Mouse (Mus musculus) MEL (cell line): ENCODE results near the gene Ahcyl2. TPM values are rescaled to one million over a fixed set of nuclear protein-coding genes. Genes with fewer than 3 reads are reported as not detected.

Experiments used
- DNase-seq: peaks from one replicate; pipeline ENCODE4 v3.0.0; 2011; ENCODE audit warnings: low read depth, low spot score
- H3K27ac ChIP-seq: 2 replicates; pipeline ENCODE4 v1.5.1; 2012; ENCODE audit warnings: low read depth, mild to moderate bottlenecking, control low read depth, low read length, moderate library complexity; ENCODE audit not compliant: control insufficient read depth
- H3K27me3 ChIP-seq, 2 experiments: fragments of 150-350 bp in 1 of 2; sonication (generic) in 1 of 2; 2 replicates each; pipeline ENCODE4 v1.6.1; 2012; ENCODE audit warnings: low read length in 2 of 2, mild to moderate bottlenecking in 2 of 2, improper control_type of control experiment in 1 of 2, moderate library complexity in 1 of 2; ENCODE audit not compliant: insufficient read depth in 2 of 2, control insufficient read depth in 1 of 2
- H3K36me3 ChIP-seq, 2 experiments: 2 replicates each; pipeline ENCODE4 v1.6.1; 2012 to 2014; ENCODE audit warnings: low read length in 2 of 2, improper control_type of control experiment in 1 of 2, inconsistent platforms in 1 of 2, mild to moderate bottlenecking in 1 of 2; ENCODE audit not compliant: insufficient read depth in 2 of 2, control insufficient read depth in 1 of 2
- H3K4me1 ChIP-seq, 2 experiments: fragments of 150-350 bp in 1 of 2; sonication (generic) in 1 of 2; 2 replicates each; pipeline ENCODE4 v1.6.1; 2012; ENCODE audit warnings: low read length in 2 of 2, improper control_type of control experiment in 1 of 2, mild to moderate bottlenecking in 1 of 2; ENCODE audit not compliant: insufficient read depth in 2 of 2, control insufficient read depth in 1 of 2
- H3K4me3 ChIP-seq, 2 experiments: fragments of 150-350 bp in 1 of 2; sonication (generic) in 1 of 2; 2 replicates each; pipeline ENCODE4 v1.5.1; 2012; ENCODE audit warnings: low read depth in 2 of 2, low read length in 2 of 2, mild to moderate bottlenecking in 2 of 2, moderate library complexity in 2 of 2, control low read depth in 1 of 2, improper control_type of control experiment in 1 of 2; ENCODE audit not compliant: control insufficient read depth in 1 of 2, insufficient read depth in 1 of 2
- H3K79me2 ChIP-seq: 2 replicates; pipeline ENCODE4 v1.6.1; 2012; ENCODE audit warnings: mild to moderate bottlenecking, low read length, moderate library complexity; ENCODE audit not compliant: control insufficient read depth, poor library complexity, insufficient read depth
- H3K9ac ChIP-seq: 2 replicates; pipeline ENCODE4 v1.6.1; 2012; ENCODE audit warnings: low read depth, mild to moderate bottlenecking, control low read depth, low read length, moderate library complexity; ENCODE audit not compliant: control insufficient read depth, poor library complexity, severe bottlenecking
- H3K9me3 ChIP-seq: fragments of 150-350 bp; sonication (generic); replicated peaks from 2 replicates; pipeline ENCODE4 v1.6.1; 2012; ENCODE audit warnings: mild to moderate bottlenecking, low read length, improper control_type of control experiment, moderate library complexity; ENCODE audit not compliant: insufficient read depth
- BHLHE40 ChIP-seq: IDR thresholded peaks from 2 replicates; pipeline ENCODE4 v1.6.1; 2012; ENCODE audit warnings: low read depth, mild to moderate bottlenecking, inconsistent platforms, low read length, improper control_type of control experiment, borderline replicate concordance
- CHD2 ChIP-seq: IDR thresholded peaks from 2 replicates; pipeline ENCODE4 v1.6.1; 2011; ENCODE audit warnings: low read length, improper control_type of control experiment
- ETS1 ChIP-seq: IDR thresholded peaks from 2 replicates; pipeline ENCODE4 v1.6.1; 2012; ENCODE audit warnings: low read depth, mild to moderate bottlenecking, inconsistent platforms, low read length, improper control_type of control experiment, moderate library complexity
- GABPA ChIP-seq: IDR thresholded peaks from 2 replicates; pipeline ENCODE4 v1.6.1; 2012; ENCODE audit warnings: low read depth, mild to moderate bottlenecking, inconsistent platforms, low read length, improper control_type of control experiment, moderate library complexity
- GATA1 ChIP-seq: IDR thresholded peaks from 2 replicates; pipeline ENCODE4 v1.6.1; 2011; ENCODE audit warnings: low read depth, low read length, improper control_type of control experiment
- MAFK ChIP-seq: IDR thresholded peaks from 2 replicates; pipeline ENCODE4 v1.6.1; 2011; ENCODE audit warnings: low read depth, mild to moderate bottlenecking, low read length, improper control_type of control experiment, borderline replicate concordance
- MAX ChIP-seq: IDR thresholded peaks from 2 replicates; pipeline ENCODE4 v1.6.1; 2011; ENCODE audit warnings: low read length, improper control_type of control experiment
- MAZ ChIP-seq: IDR thresholded peaks from 2 replicates; pipeline ENCODE4 v1.6.1; 2012; ENCODE audit warnings: low read depth, mild to moderate bottlenecking, inconsistent platforms, low read length, improper control_type of control experiment
- MXI1 ChIP-seq: IDR thresholded peaks from 2 replicates; pipeline ENCODE4 v1.6.1; 2011; ENCODE audit warnings: mild to moderate bottlenecking, low read depth, low read length, improper control_type of control experiment
- MYC ChIP-seq: IDR thresholded peaks from 2 replicates; pipeline ENCODE4 v1.6.1; 2011; ENCODE audit warnings: low read depth, mild to moderate bottlenecking, low read length, improper control_type of control experiment, moderate library complexity
- NELFE ChIP-seq: IDR thresholded peaks from 2 replicates; pipeline ENCODE4 v1.6.1; 2011; ENCODE audit warnings: low read depth, low read length, improper control_type of control experiment
- NRF1 ChIP-seq: IDR thresholded peaks from 2 replicates; pipeline ENCODE4 v1.6.1; 2014; ENCODE audit warnings: low read depth, mild to moderate bottlenecking, inconsistent platforms, low read length, improper control_type of control experiment, moderate library complexity; ENCODE audit not compliant: poor library complexity, insufficient read depth, severe bottlenecking
- POLR2A ChIP-seq, 2 experiments: IDR thresholded peaks; 2 replicates each; pipeline ENCODE4 v1.6.1; 2011 to 2012; ENCODE audit warnings: low read length in 2 of 2, mild to moderate bottlenecking in 2 of 2, control low read depth in 1 of 2, improper control_type of control experiment in 1 of 2, low read depth in 1 of 2, moderate library complexity in 1 of 2; ENCODE audit not compliant: control insufficient read depth in 1 of 2, insufficient read depth in 1 of 2, poor library complexity in 1 of 2
- POLR2AphosphoS2 ChIP-seq: IDR thresholded peaks from 2 replicates; pipeline ENCODE4 v1.6.1; 2011; ENCODE audit warnings: low read length, improper control_type of control experiment
- RAD21 ChIP-seq: IDR thresholded peaks from 2 replicates; pipeline ENCODE4 v1.6.1; 2011; ENCODE audit warnings: mild to moderate bottlenecking, low read depth, low read length, improper control_type of control experiment
- SMC3 ChIP-seq: IDR thresholded peaks from 2 replicates; pipeline ENCODE4 v1.6.1; 2011; ENCODE audit warnings: low read depth, low read length, improper control_type of control experiment
- TAL1 ChIP-seq: IDR thresholded peaks from 2 replicates; pipeline ENCODE4 v1.6.1; 2012; ENCODE audit warnings: mild to moderate bottlenecking, inconsistent platforms, low read length, moderate library complexity, mixed read lengths
- TBP ChIP-seq: IDR thresholded peaks from 2 replicates; pipeline ENCODE4 v1.8.0; 2011; ENCODE audit warnings: low read depth, low read length, improper control_type of control experiment
- UBTF ChIP-seq: IDR thresholded peaks from 2 replicates; pipeline ENCODE4 v1.6.1; 2012; ENCODE audit warnings: low read depth, mild to moderate bottlenecking, inconsistent platforms, low read length, improper control_type of control experiment, moderate library complexity, borderline replicate concordance; ENCODE audit not compliant: insufficient read depth
- USF2 ChIP-seq, 2 experiments: IDR thresholded peaks; 2 replicates each; pipeline ENCODE4 v1.6.1; 2011 to 2012; ENCODE audit warnings: improper control_type of control experiment in 2 of 2, low read length in 2 of 2, borderline replicate concordance in 1 of 2, inconsistent platforms in 1 of 2, low read depth in 1 of 2, mild to moderate bottlenecking in 1 of 2; ENCODE audit not compliant: insufficient read depth in 1 of 2
- ZC3H11A ChIP-seq: IDR thresholded peaks from 2 replicates; pipeline ENCODE4 v1.6.1; 2012; ENCODE audit warnings: low read depth, mild to moderate bottlenecking, inconsistent platforms, low read length, improper control_type of control experiment
- polyA plus RNA-seq, 2 experiments: library from polyadenylated mRNA; stranded (reverse) in 1 of 2; unstranded in 1 of 2; fragments of >175 nt in 1 of 2; fragments of >200 nt in 1 of 2; gene quantifications; 2 replicates each; pipeline versions ENCODE4 v1.2.1 to v1.2.4; 2012; ENCODE audit warnings: low replicate concordance in 2 of 2, low read depth in 1 of 2; ENCODE audit not compliant: insufficient read length in 2 of 2, insufficient read depth in 1 of 2, missing spikeins in 1 of 2
- total RNA-seq: library from RNA; depleted of rRNA; stranded (reverse); fragments of 300-350 nt; gene quantifications from 2 replicates; pipeline ENCODE4 v1.2.3, GENCODE M21; 2012

Ahcyl2 gene
- total and polyA plus RNA-seq, 3 experiments, result 16.9 to 17.0 TPM; not detected in 1

- Histone ChIP-seq H3K9me3 (no peaks in the 10 kb centered on the region), H3K4me1 (no peaks in the 10 kb centered on the region), H3K79me2 (no peaks in the 10 kb centered on the region), H3K9ac (no peak overlapping the region), H3K36me3 (peaks cover 0 to 1% of the 10 kb centered on the region in 2 experiments; a peak in 1 of 4 replicates), H3K27ac (no peak overlapping the region), H3K4me3 (no peak overlapping the region), H3K27me3 (no peaks in the 10 kb centered on the region)
- TF ChIP-seq SMC3 (no peak), BHLHE40 (no peak), MAX (no peak), CHD2 (no peak), ZC3H11A (no peak)
- DNase-seq, result no peak
These were observed 115.1 kb downstream of the Ahcyl2 start for GRCm38 (mm10) chr6:29882870-29883269.

GRCm38 (mm10) chr6:29891151-29891550 lies 123.3 kb downstream of the Ahcyl2 start:
- DNase-seq, result no peak
- Histone ChIP-seq H3K4me1 (no peaks in the 10 kb centered on the region), H3K4me3 (no peak overlapping the region), H3K27ac (no peak overlapping the region), H3K9ac (no peak overlapping the region), H3K79me2 (no peaks in the 10 kb centered on the region), H3K36me3 (no peaks in the 10 kb centered on the region; a peak in 1 of 4 replicates), H3K9me3 (no peaks in the 10 kb centered on the region), H3K27me3 (no peaks in the 10 kb centered on the region)
- TF ChIP-seq MAFK (no peak), MYC (no peak), TBP (no peak), MAZ (no peak), POLR2A (IDR thresholded peaks at IDR 0.05; ENCODE audit: control insufficient read depth in 1 of 2, insufficient read depth in 1 of 2, low read depth in 1 of 2, low read length in 2 of 2, poor library complexity in 1 of 2) (no peak), NRF1 (no peak), ETS1 (no peak), TAL1 (no peak), NELFE (no peak), MAX (no peak), GABPA (no peak), USF2 (IDR thresholded peaks at IDR 0.05; ENCODE audit: borderline replicate concordance in 1 of 2, insufficient read depth in 1 of 2, low read depth in 1 of 2, low read length in 2 of 2) (no peak), RAD21 (no peak), GATA1 (no peak), POLR2AphosphoS2 (no peak), CHD2 (no peak), UBTF (no peak), MXI1 (no peak)
